ENCODE assay signal across 10 mouse cellular contexts in the genomic region with DNA sequence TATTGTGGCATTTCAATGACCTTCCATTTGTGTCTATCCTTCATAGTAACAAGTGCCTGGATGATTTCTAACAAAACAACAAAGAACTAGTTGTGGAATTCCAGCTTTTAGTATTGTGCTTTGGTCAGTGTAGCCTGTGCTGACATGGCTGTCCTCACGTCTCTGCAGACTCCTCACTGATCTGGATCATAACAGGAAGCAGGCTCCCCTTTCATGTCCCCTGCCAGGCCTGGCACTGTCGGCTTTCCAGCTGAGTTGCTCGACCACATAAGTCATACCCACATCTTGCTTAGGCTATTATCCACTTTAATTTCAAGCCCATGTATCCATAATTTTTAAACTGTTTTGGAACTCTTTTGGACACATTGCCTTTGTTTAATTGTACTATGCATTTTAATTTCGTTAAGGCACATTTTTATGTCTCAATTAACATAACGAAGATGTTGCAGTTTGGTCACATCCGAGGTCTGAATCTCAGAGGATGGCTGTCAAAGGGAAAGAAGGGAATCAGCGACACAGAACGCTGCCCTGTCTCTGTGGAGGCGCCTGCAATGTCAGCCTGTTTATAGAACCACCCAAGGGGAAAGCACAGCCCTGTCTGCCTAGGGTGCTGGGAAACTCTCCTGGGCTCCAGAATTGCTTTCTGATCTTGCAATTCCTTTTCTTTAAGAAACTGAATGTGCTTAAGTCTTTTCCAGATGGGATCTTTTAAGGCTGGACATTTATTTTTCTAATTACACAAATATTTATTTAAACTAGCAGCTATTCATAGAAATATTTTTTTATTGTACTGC.
A peak's percentile ranks its signal among the peaks of the same experiment; 100 is the strongest.
DNase-seq lines count a peak whose midpoint lies in the region; ATAC-seq lines count a peak whose summit lies in the region.
"Had no signal": no experiment of that assay in that cellular context is flagged by ENCODE, and none has a peak within 500 bp of the region (broad histone marks: within the 10 kb centered on the region; RNA-seq: fewer than 3 reads in every experiment).

No protein-coding gene starts in this region.

- no peaks in the 10 kb centered on the region; the same call in 1 of the 2 replicates for H3K4me1 ChIP-seq in hindbrain, embryonic 14.5 days (replicated peaks; ENCODE audit: control insufficient read depth, insufficient read depth, low read length)
- peaks cover 6% of the 10 kb centered on the region for H3K4me1 ChIP-seq in neural tube, embryonic 13.5 days (replicated peaks)

- ATAC-seq in hindbrain, embryonic 14.5 days (ENCODE audit: low FRiP score): peak; percentile 81; the same call in 1 of the 2 replicates
- peak; percentile 69; the same call in 1 of the 2 replicates for ATAC-seq in neural tube, embryonic 13.5 days (ENCODE audit: low read depth)
- no peak for ATAC-seq in inflammation-experienced regulatory T-cells, adult 6 months

- no peaks in the 10 kb centered on the region for H3K36me3 ChIP-seq in hindbrain, embryonic 14.5 days (replicated peaks; ENCODE audit: control insufficient read depth, insufficient read depth)
- H3K36me3 ChIP-seq in neural tube, embryonic 13.5 days: no peaks in the 10 kb centered on the region
- H3K36me3 ChIP-seq: embryonic facial prominence, embryonic 13.5 days had no signal

- DNase-seq in kidney, postnatal 10 days: peak; percentile 12
- DNase-seq in kidney, postnatal 36 days: no peak
- peak; percentile 58 to 74 for DNase-seq in cerebellum, postnatal 10 days
- peak; percentile 33 for DNase-seq in hindbrain, embryonic 14.5 days (ENCODE audit: low spot score)
- no peak for DNase-seq in gastrocnemius, adult 8-10 months (ENCODE audit: low spot score in 2 of 2)
- no peak for DNase-seq in ovary, postnatal 10 days (ENCODE audit: low spot score)
- DNase-seq: thymus, postnatal 25 days had no signal

- WGBS in hindbrain, embryonic 14.5 days: 26% methylated on average over 9 of the region's 9 CpGs
- 29% methylated on average over 9 of the region's 9 CpGs for WGBS in neural tube, embryonic 13.5 days

- peak overlapping the region; percentile 34 for H3K27ac ChIP-seq in hindbrain, embryonic 14.5 days
- 0 out of 2 replicates have a peak overlapping the region, but pooled peaks have one; percentile 43 for H3K27ac ChIP-seq in neural tube, embryonic 13.5 days (replicated peaks)
- H3K27ac ChIP-seq: embryonic facial prominence, embryonic 13.5 days had no signal

- 0 out of 2 replicates have a peak overlapping the region, but pooled peaks have one; percentile 16 for H3K9ac ChIP-seq in hindbrain, embryonic 14.5 days
- no peak overlapping the region for H3K9ac ChIP-seq in neural tube, embryonic 13.5 days
- H3K9ac ChIP-seq: embryonic facial prominence, embryonic 13.5 days had no signal

- no peak overlapping the region for H3K4me3 ChIP-seq in hindbrain, embryonic 14.5 days (replicated peaks; ENCODE audit: low read length)
- no peak overlapping the region for H3K4me3 ChIP-seq in neural tube, embryonic 13.5 days
- H3K4me3 ChIP-seq: embryonic facial prominence, embryonic 13.5 days had no signal

- no peaks in the 10 kb centered on the region for H3K27me3 ChIP-seq in hindbrain, embryonic 14.5 days (ENCODE audit: control insufficient read depth, insufficient read depth, low read length)
- H3K27me3 ChIP-seq in neural tube, embryonic 13.5 days: no peaks in the 10 kb centered on the region
- H3K27me3 ChIP-seq: embryonic facial prominence, embryonic 13.5 days had no signal

- no peak overlapping the region for H3K4me2 ChIP-seq in hindbrain, embryonic 14.5 days (replicated peaks)
- no peak overlapping the region for H3K4me2 ChIP-seq in neural tube, embryonic 13.5 days
- H3K4me2 ChIP-seq: embryonic facial prominence, embryonic 13.5 days had no signal

- no peaks in the 10 kb centered on the region for H3K9me3 ChIP-seq in hindbrain, embryonic 14.5 days (ENCODE audit: control insufficient read depth, low read length)
- H3K9me3 ChIP-seq in neural tube, embryonic 13.5 days: no peaks in the 10 kb centered on the region
- H3K9me3 ChIP-seq: embryonic facial prominence, embryonic 13.5 days had no signal

Comparison
In these comparisons a context has a peak if more than half of its experiments do, and no peak if none do; other contexts are left out.
1. DNase-seq: peak in kidney, postnatal 10 days (single experiment), cerebellum, postnatal 10 days (2 of 2) and hindbrain, embryonic 14.5 days (single experiment); none in kidney, postnatal 36 days (0 of 2), gastrocnemius, adult 8-10 months (0 of 2) and ovary, postnatal 10 days (single experiment).